Mouse (Mus musculus) lung, postnatal 0 days (tissue): ENCODE data around the gene 1700007K13Rik.

Experiments used
- CTCF ChIP-seq: IDR thresholded peaks from 2 replicates; pipeline ENCODE4 v1.5.1; 2016; ENCODE audit warnings: antibody characterized with exemption, mild to moderate bottlenecking
- EP300 ChIP-seq: IDR thresholded peaks from 2 replicates; pipeline ENCODE4 v1.6.1; 2016; ENCODE audit warnings: antibody characterized with exemption, mild to moderate bottlenecking, control low read depth

DNA sequence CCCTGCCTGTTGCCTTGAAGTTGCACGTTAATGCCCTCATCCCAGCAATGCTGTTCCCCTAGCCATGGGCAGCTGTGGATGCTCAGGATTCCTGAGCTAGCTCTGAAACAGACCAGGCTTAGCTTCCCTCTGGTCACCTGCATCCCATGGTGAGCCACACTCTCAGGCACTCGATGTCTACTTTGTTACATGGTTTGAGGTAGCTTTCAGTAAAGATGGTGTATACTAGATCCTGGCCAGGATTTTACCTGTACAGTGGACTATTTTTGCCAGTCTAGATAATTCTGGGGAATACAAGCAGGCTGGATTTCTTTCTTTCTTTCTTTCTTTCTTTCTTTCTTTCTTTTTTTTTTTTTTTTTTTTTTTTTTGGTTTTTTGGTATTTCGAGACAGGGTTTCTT lies 39.7 kb upstream of the 1700007K13Rik start, which contains the start of gene Gm10134:
- TF ChIP-seq CTCF (no peak), EP300 (no peak)
